Mouse (Mus musculus): ENCODE data around the gene Prpsap1.

Prpsap1 gene

DNA sequence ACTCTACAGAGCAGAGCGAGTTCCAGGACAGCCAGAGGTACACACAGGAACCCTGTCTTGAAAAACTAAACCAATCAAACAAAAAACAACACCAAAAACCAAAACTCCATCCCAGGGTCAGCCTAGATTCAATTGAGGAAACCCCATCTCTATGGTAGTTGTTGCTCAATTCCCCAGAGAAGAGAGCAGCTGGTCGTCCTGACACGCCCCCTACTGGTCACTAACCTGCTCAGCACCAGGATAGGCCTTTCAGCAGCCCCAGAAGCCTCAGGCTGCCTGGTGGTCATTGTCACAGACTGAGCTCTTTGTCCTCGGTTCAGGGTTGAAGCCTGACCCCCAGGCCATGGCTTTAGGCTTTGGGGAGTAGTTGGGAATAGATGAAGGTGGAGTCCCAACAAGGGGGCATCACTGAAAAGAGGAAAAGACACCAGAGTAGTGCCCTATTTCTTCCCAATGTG lies at the start of gene Prpsap1:
Gene Prpsap1, minus strand, starts transcription at position 408 of the 458 bp plus-strand sequence.
- DNase-seq (ENCODE audit: extremely low spot score): peak; percentile 67

DNA sequence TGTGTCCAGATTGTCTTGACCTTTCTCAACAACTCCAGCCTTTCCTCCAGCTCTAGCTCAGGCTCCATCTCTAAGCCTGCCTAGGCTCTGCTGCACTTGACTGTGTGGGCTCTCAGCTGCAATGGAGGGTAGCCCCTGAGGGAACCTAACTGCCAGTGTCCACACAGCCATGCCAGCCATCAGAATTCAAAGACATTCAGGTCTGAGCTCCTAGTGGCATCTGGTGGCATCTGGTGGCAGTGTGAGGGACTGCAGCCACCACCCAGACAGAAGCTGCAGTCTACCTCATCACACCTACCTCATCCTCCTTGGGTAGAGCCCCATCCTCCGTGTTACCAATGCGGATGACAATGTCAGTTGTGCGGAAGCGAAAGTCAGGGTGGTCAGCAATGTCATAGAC lies 49.1 kb upstream of the Prpsap1 start:
- no peak for DNase-seq (ENCODE audit: extremely low spot score)

DNA sequence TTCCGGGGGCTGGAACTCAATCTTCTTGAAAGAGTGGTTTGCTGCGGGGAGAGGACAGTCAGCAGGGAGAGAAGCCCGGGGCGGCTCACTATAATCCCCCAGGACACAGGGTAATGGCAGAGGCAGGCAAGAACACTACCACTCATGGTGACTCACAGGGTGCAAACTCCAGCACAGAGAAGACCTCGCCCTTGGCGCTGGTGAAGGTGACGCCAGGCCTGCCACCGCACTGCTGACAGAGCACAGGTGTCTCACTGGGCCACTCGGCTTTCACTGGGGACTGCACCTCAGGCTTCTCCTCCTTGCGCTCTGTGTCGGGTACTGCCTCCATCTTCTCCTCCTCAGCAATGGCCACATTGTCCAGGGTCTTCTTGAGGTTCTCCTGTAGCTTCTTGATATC lies 47.2 kb upstream of the Prpsap1 start:
- no peak for DNase-seq (ENCODE audit: extremely low spot score)

DNA sequence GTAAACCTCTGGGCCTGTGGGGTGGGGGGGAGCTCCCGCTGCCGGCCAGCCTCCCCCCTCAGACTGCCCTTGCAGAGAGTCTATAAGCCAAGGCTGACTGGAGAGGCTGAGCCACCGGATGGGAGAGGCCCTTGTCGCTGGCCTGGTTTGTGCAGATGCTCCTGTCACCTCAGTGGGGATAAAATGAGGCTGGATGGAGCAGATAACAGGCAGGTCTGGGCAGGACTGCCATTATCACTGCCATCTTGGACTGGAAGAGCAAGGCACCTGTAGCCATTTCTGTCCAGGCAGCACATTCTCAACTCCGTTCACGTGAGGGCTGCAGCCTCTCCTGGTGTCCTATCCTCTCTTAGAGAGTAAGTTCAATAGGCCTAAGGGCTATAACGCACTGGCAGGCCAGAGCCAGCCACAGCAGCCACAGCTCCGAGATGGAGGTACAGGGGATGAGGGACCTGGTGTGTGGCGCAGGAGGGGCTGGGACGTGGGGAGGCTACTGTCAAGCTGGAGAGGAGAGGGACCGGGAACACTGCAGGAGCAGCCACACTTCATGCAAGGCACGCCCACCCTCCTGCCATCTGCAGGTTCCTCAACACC lies 44.2 kb upstream of the Prpsap1 start:
- no peak for DNase-seq (ENCODE audit: extremely low spot score)

DNA sequence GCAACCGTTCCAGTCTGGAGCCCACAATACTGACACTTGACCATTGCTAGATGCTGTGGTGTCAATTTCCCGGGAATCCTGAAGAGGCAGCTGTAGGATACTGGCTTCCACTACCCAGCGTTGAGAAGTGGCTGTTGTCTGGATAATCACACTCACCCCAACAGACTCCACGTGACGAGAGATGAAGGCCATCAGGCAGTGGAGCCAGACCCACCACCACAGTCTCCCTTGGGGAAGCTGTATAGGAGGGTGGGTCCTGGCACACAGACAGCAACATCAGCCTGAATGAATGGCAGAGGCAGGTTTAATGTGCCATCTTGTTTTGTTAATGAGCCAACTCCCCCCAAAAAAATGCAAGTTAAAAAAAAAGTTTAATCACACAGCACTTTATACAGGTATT lies 43.4 kb upstream of the Prpsap1 start:
- no peak for DNase-seq (ENCODE audit: extremely low spot score)

DNA sequence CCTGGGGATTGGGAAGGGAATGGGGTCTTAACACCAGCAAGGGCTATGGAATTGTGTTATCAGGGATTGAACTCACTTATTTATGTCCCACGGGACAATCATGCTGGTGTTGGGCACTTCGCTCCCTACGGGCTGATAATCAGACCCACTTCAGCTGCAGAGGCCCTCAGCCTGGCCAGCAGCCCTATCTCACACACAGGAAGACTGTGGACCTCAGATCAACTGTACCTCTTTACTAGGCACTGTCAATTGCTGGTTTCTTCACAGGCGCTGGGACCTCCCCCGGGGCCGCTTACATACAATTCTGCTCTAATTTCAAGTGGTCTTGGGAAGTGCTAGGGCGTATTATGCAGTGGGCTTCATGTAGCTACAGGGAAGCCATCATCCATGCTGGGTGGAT lies 42.7 kb upstream of the Prpsap1 start:
- no peak for DNase-seq (ENCODE audit: extremely low spot score)

DNA sequence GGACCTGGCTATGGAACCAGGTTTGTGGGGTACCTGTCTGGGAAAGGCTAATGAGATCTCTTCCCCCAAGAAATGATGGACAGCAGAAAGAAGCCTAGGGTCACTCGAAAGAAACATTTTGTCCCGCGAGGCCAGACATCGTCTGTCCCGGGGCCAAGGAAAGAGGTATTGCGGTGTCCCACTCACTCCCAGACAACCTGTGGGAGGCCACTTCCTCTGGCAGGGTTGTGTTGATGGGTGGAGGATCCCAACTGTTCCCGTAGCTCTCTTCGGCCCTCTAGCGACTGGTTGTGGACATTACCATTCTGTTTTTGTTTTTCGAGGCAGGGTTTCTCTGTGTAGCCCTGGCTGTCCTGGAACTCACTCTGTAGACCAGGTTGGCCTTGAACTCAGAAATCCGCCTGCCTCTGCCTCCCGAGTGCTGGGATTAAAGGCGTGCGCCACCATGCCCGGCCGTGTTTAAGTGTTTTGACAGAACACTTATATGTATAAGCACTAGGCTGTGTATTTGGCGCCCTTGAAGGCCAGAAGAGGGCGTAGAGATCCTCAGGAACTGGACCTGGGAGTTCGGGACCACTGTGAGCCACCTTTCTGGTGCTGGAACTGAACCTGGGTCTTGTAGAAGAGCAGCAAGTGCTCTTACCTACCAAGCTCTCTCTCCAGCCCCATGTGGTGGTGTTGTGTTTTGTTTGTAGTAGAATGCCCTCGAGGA lies 40.3 kb upstream of the Prpsap1 start:
- DNase-seq (ENCODE audit: extremely low spot score): peak; percentile 84

DNA sequence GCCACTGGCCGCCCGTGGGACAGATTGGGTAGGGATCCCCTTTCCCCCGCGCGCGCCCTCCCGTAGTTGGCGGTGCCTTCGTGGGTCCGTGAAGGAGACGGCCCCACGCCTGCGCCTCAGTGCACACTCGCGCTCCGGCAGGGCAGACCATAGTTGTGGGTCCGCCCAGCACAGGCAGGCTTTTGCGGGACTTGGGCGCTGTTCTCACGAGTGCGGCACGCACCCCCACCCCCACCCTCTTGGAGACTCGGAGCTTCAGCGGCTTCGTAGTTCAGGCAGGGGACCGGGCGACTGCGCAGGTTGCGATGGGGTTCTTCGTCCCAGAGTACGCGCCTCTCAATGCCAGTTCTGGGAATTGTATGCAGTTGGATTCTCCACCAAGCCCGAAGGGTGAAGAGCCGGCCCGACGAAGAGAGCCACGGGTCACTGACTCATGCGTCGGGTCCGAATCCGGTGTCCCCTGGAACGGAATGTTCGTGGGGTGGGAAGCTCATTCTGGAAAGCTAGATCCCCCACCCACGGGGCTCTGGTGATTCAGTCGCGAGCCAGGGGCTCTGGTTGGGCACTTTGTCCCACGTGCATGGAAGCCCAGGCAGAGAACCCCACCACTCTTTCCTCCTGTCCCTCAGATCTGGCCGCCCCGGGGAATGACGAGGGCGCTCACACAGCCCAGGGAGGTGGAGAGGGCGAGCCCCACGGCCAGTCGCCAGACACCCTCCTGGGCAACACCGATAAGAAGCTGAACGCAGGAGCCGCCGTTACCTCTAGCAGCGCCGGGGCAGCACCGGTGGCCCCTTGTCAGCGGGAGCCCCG lies 39.5 kb upstream of the Prpsap1 start:
- peak; percentile 40 for DNase-seq (ENCODE audit: extremely low spot score)

DNA sequence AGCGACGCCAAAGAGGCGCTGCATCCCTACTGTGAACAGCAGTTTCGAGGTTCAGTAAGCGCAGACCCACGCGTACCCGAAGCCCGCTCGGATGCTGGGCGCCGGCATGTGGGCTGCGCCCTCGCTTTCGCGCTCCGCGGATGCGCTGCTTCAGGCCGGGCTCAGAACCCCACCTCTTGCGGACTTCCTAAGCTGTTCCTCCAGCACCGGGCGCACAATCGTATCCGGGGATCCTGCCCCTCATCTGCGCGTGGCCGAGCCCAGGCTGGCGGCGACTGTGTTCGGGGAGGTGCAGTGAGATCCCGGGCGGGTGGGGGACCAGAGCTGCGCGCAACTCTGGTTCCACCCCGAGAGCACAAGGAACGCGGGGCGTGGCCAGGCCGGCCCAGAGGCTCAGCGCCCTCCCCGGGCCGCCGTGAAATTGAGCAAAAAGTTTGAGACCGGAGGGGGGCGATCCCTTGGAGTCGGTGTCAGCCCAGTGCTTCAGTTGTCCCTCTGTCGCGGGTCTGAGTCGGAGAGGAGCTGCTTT lies 38.9 kb upstream of the Prpsap1 start:
- DNase-seq (ENCODE audit: extremely low spot score): peak; percentile 60

DNA sequence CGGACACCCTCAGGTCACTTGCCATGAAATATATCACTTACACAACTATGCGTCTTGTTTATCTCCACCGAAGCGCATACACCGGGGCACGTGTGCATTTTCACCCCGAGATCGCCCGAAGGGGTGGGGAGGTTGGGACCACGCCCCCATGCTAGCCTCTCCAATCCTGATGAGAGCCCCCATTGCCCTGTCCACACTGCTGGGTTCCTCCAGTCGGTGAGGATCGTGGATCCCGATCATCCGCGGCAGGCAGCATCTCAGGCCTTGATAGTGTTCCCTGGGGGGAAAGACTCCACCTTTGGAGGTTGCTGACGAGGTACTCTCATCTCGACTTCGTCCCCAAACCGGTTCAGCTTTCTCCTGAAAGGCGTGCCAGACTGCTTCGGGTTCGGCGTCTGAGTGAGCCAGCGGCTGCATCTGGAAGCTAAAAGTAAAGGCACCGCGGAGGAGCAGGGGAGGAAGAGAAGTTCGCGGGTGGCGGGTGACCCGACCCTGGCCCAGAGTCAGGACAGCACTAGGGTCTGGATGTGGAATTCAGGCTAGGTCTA lies 38.3 kb upstream of the Prpsap1 start:
- DNase-seq (ENCODE audit: extremely low spot score): peak; percentile 54

DNA sequence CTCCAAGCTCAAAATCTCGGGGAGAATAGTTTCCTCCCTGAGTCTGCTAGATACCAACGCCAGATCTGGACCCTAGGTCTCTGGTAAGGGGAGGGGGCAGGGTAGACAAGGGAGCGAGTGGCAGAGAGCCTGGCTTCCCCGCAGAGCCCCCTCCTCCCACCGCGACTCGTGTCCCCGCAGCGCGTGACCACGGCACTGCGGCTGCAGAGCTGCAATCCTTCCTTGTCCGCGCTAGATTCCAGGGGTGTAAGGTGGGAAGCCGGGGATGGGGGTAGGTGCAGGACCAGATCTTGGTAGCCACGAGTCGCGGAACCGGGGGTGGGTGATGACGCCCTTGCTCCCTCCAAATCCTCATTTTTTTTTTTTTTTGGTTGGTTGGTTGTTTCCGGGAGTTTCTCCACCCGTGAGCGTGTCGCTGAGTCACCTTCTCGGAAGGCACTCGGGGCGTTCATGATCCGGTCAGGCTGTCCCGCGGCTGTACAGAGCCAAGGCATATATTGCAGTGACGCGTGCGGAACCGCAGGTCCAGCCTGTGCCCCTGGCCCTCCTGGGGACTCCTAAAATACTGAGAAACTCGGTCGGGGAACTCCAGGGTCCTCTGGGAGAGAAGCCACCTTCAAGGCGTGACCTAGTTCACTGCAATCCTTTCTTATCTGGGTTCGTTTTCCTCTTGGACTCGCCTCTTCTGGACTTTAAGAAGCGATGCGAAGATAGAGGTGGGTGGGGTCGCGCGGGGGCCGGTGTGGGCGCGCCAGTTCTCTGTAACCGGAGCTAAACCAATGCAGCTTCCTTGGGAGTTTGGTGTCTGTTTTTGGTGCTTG lies 37.6 kb upstream of the Prpsap1 start:
- DNase-seq (ENCODE audit: extremely low spot score): no peak

DNA sequence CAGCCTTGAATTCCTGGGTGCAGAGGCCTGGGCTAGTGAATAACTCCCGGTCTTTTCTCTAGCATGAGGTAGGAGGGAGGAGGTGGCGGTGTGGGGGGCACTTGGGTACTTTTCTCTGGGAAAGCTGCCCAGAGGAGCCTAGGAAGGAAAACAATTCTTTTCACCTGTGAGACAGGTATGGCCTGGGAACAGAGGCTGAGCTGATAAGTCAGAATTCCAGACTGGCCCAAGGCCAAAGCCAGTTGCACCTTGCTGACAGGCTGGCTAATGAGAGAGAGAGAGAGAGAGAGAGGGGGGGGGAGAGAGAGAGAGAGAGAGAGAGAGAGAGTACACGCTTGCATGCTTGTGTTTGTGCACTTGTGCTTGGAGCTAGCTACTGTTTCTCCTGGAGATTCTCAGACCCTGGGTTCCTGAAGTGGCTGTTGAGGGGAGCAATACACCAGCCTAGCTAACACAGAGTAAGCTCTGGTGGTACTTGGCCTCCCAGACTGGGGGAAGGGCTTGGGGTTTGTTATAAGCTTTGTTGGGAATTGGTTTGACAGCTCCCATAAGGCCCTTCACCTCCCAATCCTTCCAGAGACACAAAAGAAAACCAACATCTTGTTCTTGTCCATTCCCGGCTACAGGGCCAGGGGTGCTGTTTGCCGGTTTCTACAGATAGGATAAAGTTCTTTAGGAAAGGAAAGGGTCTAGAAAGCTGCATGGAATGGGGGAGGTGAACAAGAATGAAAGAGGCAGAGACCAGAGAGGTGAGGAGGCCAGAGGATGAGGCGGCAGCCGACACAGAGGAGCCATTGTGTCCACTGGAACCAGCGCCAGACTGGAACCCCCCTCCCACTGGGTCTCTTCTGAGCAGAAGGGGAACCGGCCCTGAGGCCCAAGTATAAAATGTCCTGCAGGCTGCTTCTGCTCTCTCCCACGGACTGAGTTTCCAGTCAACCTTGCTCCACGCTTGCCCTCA lies 36.5 kb upstream of the Prpsap1 start, which contains the start of gene Sphk1:
Gene Sphk1, plus strand, starts transcription at position 739 of the 961 bp plus-strand sequence.
- peak; percentile 51 for DNase-seq (ENCODE audit: extremely low spot score)

DNA sequence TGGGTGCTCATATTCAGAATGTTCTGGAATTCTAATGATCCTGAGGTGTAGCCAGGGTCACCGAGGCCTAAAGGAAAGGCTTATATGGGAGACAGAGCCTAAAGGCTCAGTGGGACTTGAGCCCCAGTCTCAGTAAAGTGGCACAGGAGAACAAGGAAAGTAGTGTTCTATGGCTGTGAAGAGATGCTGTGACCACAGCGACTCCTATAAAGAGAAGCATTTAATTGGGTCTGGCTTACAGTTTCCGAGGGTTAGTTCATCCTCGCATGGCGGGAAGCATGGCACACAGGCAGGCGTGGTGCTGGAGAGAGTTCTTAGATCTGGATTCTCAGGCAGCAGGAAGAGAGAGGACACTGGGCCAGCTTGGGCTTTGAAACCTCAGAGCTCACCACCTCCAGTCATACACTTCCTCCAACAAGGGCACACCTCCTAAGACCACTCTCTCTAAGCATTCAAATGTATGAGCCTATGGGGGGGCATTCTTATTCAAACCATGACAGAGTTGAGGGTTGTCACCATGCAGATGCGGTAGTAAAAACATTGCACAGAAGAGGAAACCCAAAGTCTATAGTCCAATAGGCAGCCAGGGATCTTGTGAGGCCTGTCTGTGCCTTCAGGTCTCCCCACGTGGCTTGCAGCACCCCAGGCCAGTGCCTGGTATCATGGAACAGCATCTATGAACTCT lies 34.8 kb upstream of the Prpsap1 start:
- no peak for DNase-seq (ENCODE audit: extremely low spot score)

DNA sequence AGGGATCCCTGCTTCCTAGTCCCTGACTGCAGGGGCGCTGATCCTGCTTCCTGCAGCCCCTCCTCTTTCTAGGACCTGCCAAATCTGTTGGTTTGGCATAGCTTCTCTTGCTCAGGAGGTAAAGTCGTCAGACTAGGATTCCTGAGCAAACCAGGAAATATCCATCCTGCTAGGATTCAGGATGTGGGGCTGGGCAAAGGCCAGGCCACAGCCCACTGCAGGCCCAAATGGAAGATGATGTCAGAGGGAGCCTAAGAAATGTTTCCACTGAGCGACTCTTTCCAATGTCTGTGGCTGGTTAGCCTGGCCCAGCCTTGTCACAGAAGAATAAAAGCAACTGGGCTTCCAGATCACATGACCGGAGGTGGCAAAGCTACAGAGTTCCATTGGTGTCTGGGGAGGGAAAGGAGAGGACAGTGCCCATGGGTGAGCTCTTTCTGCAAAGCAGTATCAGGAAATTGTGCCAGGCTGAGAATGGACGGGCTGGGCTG lies 29.7 kb upstream of the Prpsap1 start:
- DNase-seq (ENCODE audit: extremely low spot score): no peak

DNA sequence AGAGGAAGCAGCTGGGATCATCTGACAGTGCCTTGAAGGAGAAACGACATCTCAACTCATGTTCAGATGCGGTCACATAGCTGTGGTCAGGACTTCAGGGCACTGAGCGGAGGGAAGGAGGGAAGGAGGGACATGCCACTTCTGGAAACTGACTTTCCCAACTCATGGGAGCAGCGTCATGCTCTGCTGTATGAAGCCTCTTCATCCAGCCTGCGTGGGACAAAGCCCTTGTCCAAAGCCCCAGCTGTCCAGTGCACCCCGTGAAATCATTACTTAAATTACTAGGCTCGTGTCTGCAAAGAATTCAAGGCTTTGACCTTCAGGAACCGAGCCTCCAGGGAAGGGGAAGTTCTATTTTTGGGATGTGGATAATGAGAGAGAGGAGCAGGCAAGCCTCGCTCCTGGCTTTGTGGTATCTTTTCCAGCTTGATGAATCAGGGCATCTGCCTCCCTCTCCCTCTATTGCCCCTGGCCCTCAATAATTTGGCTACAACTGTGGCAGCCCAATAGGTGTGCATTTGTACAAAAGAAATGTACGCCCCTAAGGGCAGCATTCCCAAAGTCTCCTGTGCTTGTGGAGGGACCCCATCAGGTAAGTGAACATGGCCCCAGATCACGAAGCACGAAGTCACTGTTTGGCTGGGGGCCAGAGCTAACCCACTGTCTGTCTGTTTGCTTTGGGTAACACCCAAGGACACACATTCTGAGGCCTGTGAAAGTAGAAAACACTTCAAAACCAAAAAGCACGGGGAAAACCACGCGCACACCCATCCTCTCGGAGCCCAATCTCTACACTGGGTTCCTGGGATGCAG lies 29.1 kb upstream of the Prpsap1 start:
- DNase-seq (ENCODE audit: extremely low spot score): no peak

DNA sequence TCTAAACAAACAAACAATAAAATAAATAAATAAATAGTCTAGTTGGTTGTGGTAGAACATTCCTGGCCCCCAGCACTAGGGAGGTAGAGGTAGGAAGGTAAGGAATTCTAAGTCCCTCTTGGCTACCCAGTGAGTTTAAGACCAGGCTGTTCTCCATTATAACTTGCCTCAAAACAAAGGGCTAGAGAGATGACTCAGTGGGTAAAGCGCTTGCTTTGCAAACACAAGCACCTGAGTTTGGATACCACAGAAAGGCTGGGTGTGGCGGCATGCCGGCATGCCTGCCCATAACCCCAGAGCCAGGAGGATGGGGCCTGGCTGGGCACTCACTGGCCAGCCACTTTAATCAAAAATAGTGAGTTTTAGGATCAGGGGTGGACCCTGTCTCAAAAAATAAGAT lies 28.0 kb upstream of the Prpsap1 start:
- DNase-seq (ENCODE audit: extremely low spot score): no peak

DNA sequence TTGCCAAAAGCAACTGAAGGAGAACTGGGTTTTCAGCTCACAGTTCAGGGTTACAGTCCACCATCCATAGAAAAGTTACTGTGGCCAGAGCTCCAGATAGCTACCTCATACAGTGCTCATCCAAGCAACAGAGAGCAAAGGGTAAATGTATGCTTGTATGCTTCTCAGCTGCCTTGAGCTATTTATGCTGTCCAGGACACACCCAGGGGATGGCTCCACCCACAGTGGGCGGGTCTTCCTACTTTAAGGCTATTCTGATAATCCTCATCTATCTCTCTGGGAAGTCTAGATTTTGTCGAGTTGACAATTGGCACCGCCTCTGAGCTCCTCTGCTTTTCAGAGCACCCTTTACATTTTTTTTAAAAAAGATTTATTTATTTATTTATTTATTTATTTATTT lies 27.1 kb upstream of the Prpsap1 start:
- no peak for DNase-seq (ENCODE audit: extremely low spot score)

DNA sequence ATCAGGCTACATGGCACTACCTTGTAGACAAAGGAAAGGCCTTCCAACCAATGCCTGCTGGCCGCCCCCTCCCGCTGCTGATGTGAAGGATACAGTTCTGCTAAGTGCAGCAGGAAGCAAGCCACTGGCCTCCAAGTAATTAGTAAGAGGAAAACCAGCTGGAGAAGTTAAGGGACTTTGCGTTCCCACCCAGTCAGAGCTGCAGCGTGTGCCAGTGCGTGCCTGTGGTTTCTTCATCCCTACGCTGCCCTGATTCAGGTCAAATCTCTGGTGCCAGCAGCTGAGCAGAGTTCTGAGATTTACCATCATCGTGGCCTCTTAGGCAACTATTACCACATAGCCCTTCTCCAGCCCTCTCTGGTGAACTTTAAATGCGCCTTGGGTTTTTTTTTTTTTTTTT lies 24.5 kb upstream of the Prpsap1 start:
- no peak for DNase-seq (ENCODE audit: extremely low spot score)

Measured in embryo, embryonic 9.5 days (tissue).